Mouse (Mus musculus): Measurements from ENCODE around the gene Trak1.
"Not testable (repeated sequence)": the region's sequence is repeated elsewhere in the genome, so short reads cannot be mapped to it uniquely, and the experiment has no call there.

- not testable (repeated sequence) for TF ChIP-seq POLR2A (IDR thresholded peaks at IDR 0.05; ENCODE audit: borderline replicate concordance, low read depth, low read length); CTCF (IDR thresholded peaks at IDR 0.05; ENCODE audit: low read depth, low read length)
Observed at GRCm38 (mm10) chr9:121328342-121328741, 31.0 kb downstream of the Trak1 start.
